Mouse (Mus musculus) kidney, postnatal 36 days (tissue): Measurements from ENCODE around the gene A430005L14Rik.

Source experiments
- DNase-seq, 2 experiments: peaks; one replicate each; pipeline ENCODE4 v3.0.0; 2021 to 2022; ENCODE audit warnings: mixed read lengths in 2 of 2

A430005L14Rik gene

GRCm38 (mm10) chr4:153956569-153957405 lies at the start of gene A430005L14Rik:
A430005L14Rik (plus strand) TSS chr4:153957237.
- DNase-seq = peak; percentile 97 to 98

DNA sequence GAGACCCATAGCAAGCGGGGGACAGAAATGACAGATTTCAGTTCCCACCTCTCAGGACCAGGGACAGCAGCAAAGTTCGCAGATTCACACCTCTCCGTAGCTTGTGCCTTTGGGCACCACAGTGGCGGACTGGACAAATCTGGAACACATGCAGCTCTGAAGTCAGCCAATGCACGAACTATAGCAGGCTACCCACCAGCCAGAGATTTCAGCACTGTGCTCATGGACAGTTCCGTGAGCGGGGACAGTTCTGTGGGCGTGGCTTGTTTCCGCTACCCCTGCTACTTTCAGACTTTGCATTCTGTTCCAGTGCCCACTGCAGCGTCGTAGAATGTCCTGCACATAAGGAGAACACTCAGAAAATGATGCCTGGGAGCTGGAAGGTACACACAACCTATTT lies 49.5 kb upstream of the A430005L14Rik start:
- DNase-seq = peak; percentile 1 to 50

DNA sequence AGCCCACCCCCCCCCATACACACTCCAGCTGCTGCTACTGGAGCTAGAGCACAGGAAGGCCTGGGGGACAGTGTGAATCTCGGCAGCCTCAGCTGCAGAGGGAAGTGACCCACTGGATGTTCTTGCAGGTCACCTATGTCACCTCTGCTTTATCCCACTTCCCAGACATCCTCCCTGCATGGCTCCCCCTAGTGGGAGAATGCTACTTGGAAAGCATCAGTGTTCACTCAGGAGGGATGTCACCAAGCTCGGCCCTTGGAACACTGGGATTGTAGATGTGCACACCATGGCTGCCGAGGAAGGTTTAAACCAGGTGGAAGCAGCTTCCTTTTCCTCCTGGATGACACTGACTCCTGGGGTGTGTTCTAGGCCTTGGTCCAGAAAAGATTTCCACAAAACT lies 43.4 kb upstream of the A430005L14Rik start:
- DNase-seq = peak in 1 of 2 experiments; percentile 17

DNA sequence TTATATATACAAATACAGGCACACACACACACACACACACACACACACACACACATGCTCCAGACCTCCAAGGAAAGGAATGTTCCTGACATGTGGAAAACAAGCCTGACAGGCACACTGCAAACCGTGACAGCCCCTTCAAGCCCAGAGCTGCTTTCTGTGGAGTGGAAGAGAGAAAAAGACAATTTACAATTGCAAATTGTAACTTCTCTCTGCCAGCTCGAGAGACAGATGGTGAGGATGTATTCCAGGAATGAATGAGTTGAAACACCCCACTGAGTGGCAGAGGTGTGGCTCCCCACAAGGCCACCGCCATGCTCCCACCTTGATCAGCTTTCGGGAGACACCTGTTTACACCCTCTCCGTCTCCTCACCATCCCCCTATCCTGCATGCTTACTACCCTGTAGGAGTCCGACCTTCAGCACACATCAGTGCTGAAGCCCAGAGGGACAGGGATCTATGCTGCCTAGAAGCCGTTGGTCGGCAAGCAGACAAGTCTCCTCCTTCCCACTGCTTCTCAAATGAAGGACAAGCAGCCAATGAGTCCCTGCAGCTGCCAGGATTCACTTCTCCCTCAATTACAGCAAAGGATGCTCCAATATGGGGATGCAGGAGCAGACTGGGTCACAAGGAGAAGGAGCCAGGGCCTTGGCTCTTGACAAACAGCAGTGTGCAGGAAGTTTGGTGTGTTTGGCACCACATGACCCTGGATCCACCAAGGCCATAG lies 39.1 kb upstream of the A430005L14Rik start:
- no peak for DNase-seq

DNA sequence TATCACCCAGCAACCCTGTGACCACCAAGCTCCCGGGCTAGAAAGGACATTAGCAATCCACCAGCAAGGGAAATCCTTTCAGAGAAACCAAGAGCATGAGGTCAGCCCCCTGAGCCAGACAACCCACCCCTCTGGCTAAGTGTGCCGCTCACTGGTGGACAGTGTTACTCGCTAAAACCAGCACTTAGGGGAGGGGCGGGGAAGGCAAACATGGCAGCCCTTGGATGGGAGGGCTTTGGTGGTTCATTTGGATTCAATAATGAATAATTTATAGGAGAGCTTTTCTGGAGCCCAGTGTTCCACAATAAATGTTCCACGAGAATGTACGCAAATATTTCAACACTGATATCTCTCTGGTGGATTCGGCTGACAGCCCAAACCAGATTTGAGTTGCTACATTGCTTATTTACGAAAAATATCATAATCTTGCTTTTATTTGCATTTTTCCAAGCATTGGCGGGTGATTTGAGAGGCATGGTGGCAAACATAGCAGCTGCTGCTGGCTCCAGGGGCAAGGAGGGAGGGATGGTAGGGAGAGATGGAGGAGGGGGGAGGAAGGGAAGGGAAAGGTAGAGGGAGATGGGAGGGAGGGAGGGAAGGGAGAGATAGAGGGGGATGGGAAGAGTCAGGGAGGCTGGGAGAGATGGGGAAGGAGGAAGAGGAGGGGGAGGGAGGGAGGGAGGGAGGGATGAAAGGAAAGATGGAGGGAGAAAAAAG lies 36.4 kb upstream of the A430005L14Rik start:
- no peak for DNase-seq

GRCm38 (mm10) chr4:153922090-153922489 lies 34.9 kb upstream of the A430005L14Rik start:
- peak; percentile 1 to 29 for DNase-seq

DNA sequence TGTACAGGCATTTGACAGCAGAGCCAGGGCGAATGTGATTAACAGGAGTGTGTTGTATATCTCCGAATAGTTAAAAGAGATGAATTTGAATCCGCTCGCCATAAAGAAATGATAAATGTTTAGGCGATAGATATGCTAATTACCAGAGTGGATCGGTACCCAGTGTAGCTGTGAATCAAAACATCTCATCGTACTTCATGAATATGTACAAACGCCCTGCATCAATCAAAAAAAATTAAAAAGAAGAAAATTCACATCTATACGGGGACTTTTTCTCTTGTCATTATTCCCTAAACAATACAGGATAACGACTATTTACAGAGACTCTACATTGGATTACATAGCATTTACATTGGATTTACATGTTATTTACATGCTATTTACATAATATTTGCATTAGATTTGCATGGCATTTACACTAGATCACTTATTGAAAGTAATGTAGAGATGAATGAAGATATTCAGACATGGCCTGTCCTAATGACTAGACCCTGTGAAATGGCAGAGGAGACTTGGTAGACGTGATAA lies 28.2 kb upstream of the A430005L14Rik start:
- no peak for DNase-seq

- no peak for DNase-seq
Observed at GRCm38 (mm10) chr4:153929425-153929824, 27.6 kb upstream of the A430005L14Rik start.

DNA sequence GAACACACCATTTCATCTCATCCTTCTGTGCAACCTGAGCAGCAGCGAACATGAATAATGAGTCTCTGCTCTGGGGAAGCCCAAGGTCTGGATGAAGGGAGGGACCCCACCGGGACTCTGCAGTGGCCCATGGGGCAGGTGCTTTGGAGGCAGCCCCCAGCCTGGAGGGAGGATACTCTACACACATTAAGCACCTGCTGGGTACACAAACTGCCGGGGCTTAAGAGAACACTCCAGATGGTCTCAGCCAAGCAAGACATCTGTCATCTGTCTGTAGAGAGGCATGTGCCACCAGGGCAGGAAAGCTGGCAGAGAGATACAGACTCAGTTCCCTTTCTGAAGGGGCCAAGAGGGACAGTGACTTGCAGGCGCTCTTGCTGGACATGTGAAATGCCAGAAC lies 27.1 kb upstream of the A430005L14Rik start:
- no peak for DNase-seq

- DNase-seq = peak in 1 of 2 experiments; percentile 65
Observed at GRCm38 (mm10) chr4:153943243-153943642, 13.8 kb upstream of the A430005L14Rik start.

GRCm38 (mm10) chr4:153944261-153944660 lies 12.8 kb upstream of the A430005L14Rik start:
- DNase-seq = no peak

DNA sequence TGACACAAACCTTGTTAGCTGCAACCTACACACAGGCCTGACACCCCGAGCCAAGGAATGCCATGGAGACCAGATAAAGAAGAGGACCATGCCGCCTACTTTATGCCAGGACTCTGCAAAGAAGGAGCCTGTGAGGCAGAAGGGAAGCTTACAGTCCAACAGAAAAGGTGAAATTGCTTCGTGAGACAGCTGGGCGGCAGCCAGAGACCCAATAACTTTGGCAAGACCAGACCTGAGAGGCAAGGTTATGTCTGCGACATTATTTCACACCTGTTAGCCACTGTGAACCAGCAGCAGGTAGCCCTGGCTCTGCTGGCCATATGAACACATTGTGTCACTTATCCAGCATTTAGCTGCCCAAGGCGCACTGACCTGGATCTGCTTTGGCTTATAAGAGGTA lies 11.3 kb upstream of the A430005L14Rik start:
- no peak for DNase-seq

- no peak for DNase-seq
Observed at GRCm38 (mm10) chr4:153950372-153950771, 6.7 kb upstream of the A430005L14Rik start.

- DNase-seq = no peak
Observed at GRCm38 (mm10) chr4:153951150-153951549, 5.9 kb upstream of the A430005L14Rik start.

GRCm38 (mm10) chr4:153951692-153952091 lies 5.3 kb upstream of the A430005L14Rik start:
- DNase-seq = no peak

GRCm38 (mm10) chr4:153955651-153956050 lies 1.4 kb upstream of the A430005L14Rik start:
- DNase-seq = peak in 1 of 2 experiments; percentile 16

- peak; percentile 34 to 62 for DNase-seq
Observed at GRCm38 (mm10) chr4:153957444-153958250, 610 bp downstream of the A430005L14Rik start.

DNA sequence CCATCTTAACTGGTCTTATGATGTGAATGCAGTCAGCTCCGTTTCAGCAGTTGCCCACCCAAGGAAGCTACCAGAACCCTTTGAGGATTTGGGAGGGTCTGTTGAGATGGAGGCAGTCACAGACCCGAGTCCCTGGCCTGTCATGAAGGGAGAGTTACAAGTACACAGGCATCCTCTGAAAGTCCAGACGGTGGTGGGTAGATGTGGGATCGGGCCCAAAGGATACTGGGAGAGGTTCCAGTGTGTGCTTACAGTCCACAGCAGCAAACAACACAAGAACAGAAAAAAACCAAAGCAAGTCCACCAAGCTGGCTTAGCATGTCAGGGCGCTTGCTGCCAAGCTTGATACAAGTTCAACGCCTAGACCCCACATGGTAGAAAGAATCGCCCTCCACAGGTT lies 5.6 kb downstream of the A430005L14Rik start:
- no peak for DNase-seq

- no peak for DNase-seq
Observed at GRCm38 (mm10) chr4:153966651-153967050, 9.6 kb downstream of the A430005L14Rik start.

- no peak for DNase-seq
Observed at GRCm38 (mm10) chr4:153967556-153967955, 10.5 kb downstream of the A430005L14Rik start.

GRCm38 (mm10) chr4:153968063-153968462 lies 11.0 kb downstream of the A430005L14Rik start:
- DNase-seq = no peak
